Mouse (Mus musculus) C2C12 (cell line): ENCODE data around the gene U90926. TPM values are rescaled to one million over a fixed set of nuclear protein-coding genes. Genes with fewer than 3 reads are reported as not detected.

Experiments
- H3K27me3 ChIP-seq: one replicate; pipeline ENCODE4 v1.6.1; 2011; ENCODE audit not compliant: control insufficient read depth, insufficient read depth, insufficient read length
- H3K36me3 ChIP-seq: one replicate; pipeline ENCODE4 v1.6.1; 2011; ENCODE audit not compliant: control insufficient read depth, insufficient read depth
- H3K4me3 ChIP-seq: one replicate; pipeline ENCODE4 v1.5.1; 2011; ENCODE audit warnings: mild to moderate bottlenecking, control low read depth; ENCODE audit not compliant: poor library complexity, insufficient read depth, severe bottlenecking
- H3K79me2 ChIP-seq: one replicate; pipeline ENCODE4 v1.6.1; 2011; ENCODE audit not compliant: control insufficient read depth, insufficient read depth
- H3K79me3 ChIP-seq: one replicate; pipeline ENCODE4 v1.6.1; 2011; ENCODE audit warnings: low read depth, control low read depth
- H3ac ChIP-seq: one replicate; pipeline ENCODE3; 2011; ENCODE audit warnings: low read depth; ENCODE audit not compliant: control insufficient read depth, insufficient read length
- CEBPB ChIP-seq: IDR thresholded peaks from one replicate; pipeline ENCODE4 v1.6.1; 2011; ENCODE audit warnings: low read depth, mild to moderate bottlenecking, control low read depth, moderate library complexity
- CTCF ChIP-seq: IDR thresholded peaks from one replicate; pipeline ENCODE4 v1.5.1; 2011; ENCODE audit not compliant: control insufficient read depth, insufficient read depth, insufficient read length
- FOSL1 ChIP-seq: IDR thresholded peaks from one replicate; pipeline ENCODE4 v1.8.0; 2011; ENCODE audit warnings: mild to moderate bottlenecking, low read length; ENCODE audit not compliant: poor library complexity, insufficient read depth, severe bottlenecking
- MAX ChIP-seq: IDR thresholded peaks from one replicate; pipeline ENCODE4 v1.6.1; 2011; ENCODE audit warnings: mild to moderate bottlenecking, control low read depth
- MYOD1 ChIP-seq: IDR thresholded peaks from one replicate; pipeline ENCODE4 v1.6.1; 2011; ENCODE audit warnings: low read depth; ENCODE audit not compliant: control insufficient read depth, insufficient read length
- MYOG ChIP-seq: IDR thresholded peaks from one replicate; pipeline ENCODE4 v1.6.1; 2011; ENCODE audit not compliant: control insufficient read depth, insufficient read length; ENCODE audit errors: extremely low read depth
- USF1 ChIP-seq: IDR thresholded peaks from one replicate; pipeline ENCODE4 v1.6.1; 2011; ENCODE audit warnings: low read depth, mild to moderate bottlenecking, control low read depth, moderate library complexity
- polyA plus RNA-seq: library from polyadenylated mRNA; unstranded; fragments of >200 nt; fragmentation: generic; extraction: Trizol; gene quantifications from one replicate; pipeline ENCODE4 v1.2.1, GENCODE M21; 2012; ENCODE audit warnings: missing spikeins

The U90926 gene
- polyA plus RNA-seq, 1 experiment, result 0.83 TPM

DNA sequence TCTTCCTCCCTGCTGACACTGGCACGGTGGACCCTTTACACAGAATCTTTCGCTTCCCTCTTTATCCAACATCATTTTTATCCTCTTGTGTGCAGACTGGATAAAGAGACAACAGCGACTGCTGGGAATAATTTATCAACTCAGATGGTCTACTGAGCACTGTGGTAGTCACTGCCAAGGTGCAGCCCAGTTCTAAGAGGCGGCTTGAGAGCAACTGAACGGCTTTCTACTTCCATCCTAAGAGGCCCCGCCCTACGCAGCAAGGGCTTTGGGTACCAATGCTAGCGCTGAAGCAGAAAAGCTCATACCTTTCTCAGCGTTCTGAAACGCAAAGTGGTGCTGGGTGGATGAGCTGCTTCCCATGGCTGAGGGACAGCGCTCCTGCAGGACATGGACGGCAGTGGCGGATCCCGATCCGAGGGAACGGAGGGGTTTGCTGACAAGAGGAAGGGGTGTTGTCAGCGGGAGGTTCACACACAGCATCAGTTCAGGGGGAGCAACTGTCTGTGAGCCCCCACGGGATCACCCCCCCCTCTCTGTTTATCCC is 37.7 kb upstream of the U90926 start:
- Histone ChIP-seq H3K79me2 (no peaks in the 10 kb centered on the region), H3K36me3 (no peaks in the 10 kb centered on the region), H3K4me3 (no peak overlapping the region), H3K27me3 (no peaks in the 10 kb centered on the region), H3ac (no peak overlapping the region), H3K79me3 (no peaks in the 10 kb centered on the region)
- TF ChIP-seq MYOG (no peak), MAX (no peak), MYOD1 (no peak)

GRCm38 (mm10) chr5:92252031-92252430 is 36.8 kb upstream of the U90926 start:
- H3K36me3 ChIP-seq, result no peaks in the 10 kb centered on the region
- H3K79me3 ChIP-seq, result no peaks in the 10 kb centered on the region
- no peak overlapping the region for H3ac ChIP-seq
- TF ChIP-seq MYOG, result no peak
- no peak for TF ChIP-seq USF1
- no peak for TF ChIP-seq FOSL1
- TF ChIP-seq MAX, result no peak
- no peak for TF ChIP-seq MYOD1
- no peak for TF ChIP-seq CTCF
- no peak for TF ChIP-seq CEBPB
- H3K4me3 ChIP-seq, result no peak overlapping the region
- H3K27me3 ChIP-seq, result no peaks in the 10 kb centered on the region
- no peaks in the 10 kb centered on the region for H3K79me2 ChIP-seq

DNA sequence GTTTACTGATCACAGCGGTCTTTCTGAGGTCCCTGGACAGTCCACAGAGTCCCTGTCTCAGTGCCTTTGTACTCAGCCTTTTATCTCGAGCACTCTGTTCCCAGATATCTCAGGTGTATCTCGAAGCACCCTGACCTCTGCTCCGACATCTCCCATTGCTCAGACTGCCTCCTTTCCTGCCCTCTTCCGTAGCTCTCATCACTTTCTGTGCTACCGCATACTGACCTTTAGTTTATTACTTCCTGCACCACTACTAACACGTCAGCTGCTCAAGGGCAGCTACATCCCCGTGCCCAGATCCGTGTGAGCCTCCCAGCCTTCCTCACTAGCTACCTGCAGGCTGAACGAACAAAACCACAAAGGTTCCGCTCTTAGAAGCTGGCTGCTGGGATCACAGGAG is 33.4 kb upstream of the U90926 start:
- no peaks in the 10 kb centered on the region for H3K79me2 ChIP-seq
- TF ChIP-seq MAX, result no peak
- TF ChIP-seq USF1, result no peak
- no peak for TF ChIP-seq MYOD1
- no peak for TF ChIP-seq MYOG
- TF ChIP-seq CEBPB, result no peak
- H3K79me3 ChIP-seq, result no peaks in the 10 kb centered on the region
- H3ac ChIP-seq, result no peak overlapping the region
- no peaks in the 10 kb centered on the region for H3K36me3 ChIP-seq
- H3K27me3 ChIP-seq, result no peaks in the 10 kb centered on the region
- no peak overlapping the region for H3K4me3 ChIP-seq

DNA sequence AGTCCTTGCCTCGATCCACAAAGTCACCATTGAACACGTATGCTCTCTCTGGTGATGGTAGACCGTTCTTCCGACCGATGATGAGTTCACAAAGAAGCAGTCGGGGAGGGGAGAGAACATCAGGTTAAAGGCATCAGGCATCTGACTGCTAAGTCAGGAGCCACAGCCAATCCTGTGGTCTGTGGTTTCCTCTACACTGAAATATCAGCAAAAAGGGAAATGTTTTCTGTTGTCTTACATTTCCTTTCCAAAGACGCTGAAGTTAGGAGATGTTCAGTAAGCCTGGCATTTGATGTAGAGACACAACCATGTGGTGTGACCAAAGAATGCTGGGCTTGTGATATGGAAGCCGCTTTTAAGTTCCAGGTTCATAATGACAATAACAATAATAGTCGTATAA is 30.3 kb upstream of the U90926 start:
- TF ChIP-seq FOSL1, result no peak
- TF ChIP-seq CTCF, result no peak
- no peak for TF ChIP-seq MYOG
- no peak for TF ChIP-seq USF1
- no peak for TF ChIP-seq MYOD1
- no peak for TF ChIP-seq MAX
- TF ChIP-seq CEBPB, result no peak
- Histone ChIP-seq H3K79me2 (no peaks in the 10 kb centered on the region), H3K79me3 (no peaks in the 10 kb centered on the region), H3K4me3 (no peak overlapping the region), H3K27me3 (no peaks in the 10 kb centered on the region), H3ac (no peak overlapping the region), H3K36me3 (no peaks in the 10 kb centered on the region)

DNA sequence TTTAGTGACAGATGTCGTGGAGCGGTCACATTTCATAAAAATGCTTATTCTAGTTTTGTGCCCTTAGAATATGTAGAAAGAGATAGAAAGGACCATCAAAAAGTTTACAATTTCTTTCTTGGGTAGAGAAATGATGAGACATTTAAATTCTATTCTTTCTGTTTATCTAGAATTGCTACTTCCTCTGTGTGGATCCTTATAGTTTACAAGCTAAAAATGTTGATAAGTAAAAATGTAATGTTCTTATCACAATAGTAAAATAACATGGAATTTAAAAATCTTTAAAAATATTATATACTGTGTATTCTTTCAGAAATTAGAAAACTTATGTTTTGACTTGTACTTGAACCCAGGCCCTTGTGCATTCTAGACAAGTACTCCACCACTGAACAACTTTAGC is 29.7 kb upstream of the U90926 start:
- H3K36me3 ChIP-seq, result no peaks in the 10 kb centered on the region
- TF ChIP-seq USF1 (no peak), CEBPB (no peak), MAX (no peak), FOSL1 (no peak), MYOG (no peak), CTCF (no peak), MYOD1 (no peak)
- no peak overlapping the region for H3ac ChIP-seq
- H3K27me3 ChIP-seq, result no peaks in the 10 kb centered on the region
- H3K79me3 ChIP-seq, result no peaks in the 10 kb centered on the region
- H3K4me3 ChIP-seq, result no peak overlapping the region
- H3K79me2 ChIP-seq, result no peaks in the 10 kb centered on the region

- Histone ChIP-seq H3K79me2 (no peaks in the 10 kb centered on the region), H3K36me3 (no peaks in the 10 kb centered on the region), H3K4me3 (no peak overlapping the region), H3K27me3 (no peaks in the 10 kb centered on the region), H3K79me3 (no peaks in the 10 kb centered on the region), H3ac (no peak overlapping the region)
- no peak for TF ChIP-seq CEBPB
- TF ChIP-seq CTCF, result no peak
- no peak for TF ChIP-seq USF1
- TF ChIP-seq MYOG, result no peak
- no peak for TF ChIP-seq MAX
- no peak for TF ChIP-seq FOSL1
- TF ChIP-seq MYOD1, result no peak
Observed at GRCm38 (mm10) chr5:92240769-92241168, 25.6 kb upstream of the U90926 start.
